Mouse (Mus musculus) hindbrain, embryonic 11.5 days (tissue): ENCODE results near the gene Arhgap25. TPM values are rescaled to one million over a fixed set of nuclear protein-coding genes. Genes with fewer than 3 reads are reported as not detected.

Source experiments
- ATAC-seq: fragments of 200-750 bp; cut with Nextera tagmentation; 2 replicates; pipeline ENCODE4 v1.8.0; 2017; ENCODE audit warnings: mild to moderate bottlenecking, moderate TSS enrichment, moderate library complexity; ENCODE audit not compliant: low FRiP score
- DNase-seq: peaks from one replicate; pipeline ENCODE4 v3.0.0-alpha.2; 2015; ENCODE audit warnings: low spot score
- H3K27ac ChIP-seq: fragments of 300-500 bp; sonication (generic); 2 replicates; pipeline ENCODE4 v1.5.1; 2014; ENCODE audit warnings: mild to moderate bottlenecking, low read depth, low read length
- H3K27me3 ChIP-seq: fragments of 300-500 bp; sonication (generic); 2 replicates; pipeline ENCODE4 v1.6.1; 2014; ENCODE audit warnings: mild to moderate bottlenecking, low read length, moderate library complexity, mixed read lengths; ENCODE audit not compliant: control insufficient read depth, insufficient read depth
- H3K36me3 ChIP-seq: fragments of 300-500 bp; sonication (generic); 2 replicates; pipeline ENCODE4 v1.6.1; 2014; ENCODE audit warnings: mild to moderate bottlenecking, low read length, moderate library complexity, mixed read lengths; ENCODE audit not compliant: control insufficient read depth, insufficient read depth
- H3K4me1 ChIP-seq: fragments of 300-500 bp; sonication (generic); replicated peaks from 2 replicates; pipeline ENCODE4 v1.6.1; 2014; ENCODE audit warnings: low read length, mixed read lengths; ENCODE audit not compliant: control insufficient read depth, insufficient read depth
- H3K4me2 ChIP-seq: fragments of 300-500 bp; sonication (generic); replicated peaks from 2 replicates; pipeline ENCODE4 v1.6.1; 2014; ENCODE audit warnings: mild to moderate bottlenecking, low read depth, low read length
- H3K4me3 ChIP-seq: fragments of 300-500 bp; sonication (generic); 2 replicates; pipeline ENCODE4 v1.5.1; 2014; ENCODE audit warnings: low read depth, low read length
- H3K9ac ChIP-seq: fragments of 300-500 bp; sonication (generic); 2 replicates; pipeline ENCODE4 v1.6.1; 2014; ENCODE audit warnings: low read depth, low read length
- H3K9me3 ChIP-seq: fragments of 300-500 bp; sonication (generic); 2 replicates; pipeline ENCODE4 v1.6.1; 2016; ENCODE audit warnings: low read length; ENCODE audit not compliant: control insufficient read depth
- WGBS: fragments of 180-500 bp; shearing (Covaris S2); extraction: QIAGEN DNeasy Blood & Tissue Kit; methylation state at CpG from one replicate; pipeline ENCODE4 v1.1.7; 2014; 5-methylcytosine and 5-hydroxymethylcytosine counted together
- polyA plus RNA-seq: library from polyadenylated mRNA; unstranded; fragments of >200 nt; fragmentation: Nextera tagmentation; extraction: Ambion mirVana; gene quantifications from 2 replicates; pipeline ENCODE4 v1.2.1, GENCODE M21; 2014

Gene Arhgap25
- polyA plus RNA-seq, 1 experiment from 2014 or later, result 3.2 TPM

DNA sequence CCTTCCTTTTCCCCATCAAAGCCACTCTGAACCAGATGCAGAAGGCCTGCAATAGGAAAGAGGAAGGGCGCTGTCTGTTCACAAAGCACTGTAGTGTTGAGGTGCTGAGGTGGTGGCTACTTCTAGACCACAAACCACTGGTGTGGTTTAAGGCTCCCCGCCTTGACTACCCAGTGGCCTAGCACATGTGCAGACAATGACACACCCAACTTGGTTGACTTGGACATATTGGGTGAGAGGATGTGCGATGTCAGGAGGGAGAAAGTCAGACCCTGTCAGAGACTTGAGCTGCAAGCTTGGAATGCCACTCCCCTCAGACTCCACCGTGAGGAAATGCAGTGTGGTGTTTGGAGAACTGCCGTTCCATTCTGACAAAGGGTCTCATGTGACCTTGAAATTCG is 8.1 kb upstream of the Arhgap25 start:
- Histone ChIP-seq H3K27me3 (no peaks in the 10 kb centered on the region), H3K9me3 (no peaks in the 10 kb centered on the region), H3K4me1 (0 out of 2 replicates have a peak, but pooled peaks cover 3% of the 10 kb centered on the region), H3K36me3 (no peaks in the 10 kb centered on the region), H3K9ac (no peak overlapping the region), H3K4me2 (no peak overlapping the region), H3K27ac (no peak overlapping the region), H3K4me3 (no peak overlapping the region)
- 88% methylated on average over 6 of the region's 6 CpGs for WGBS
- no peak for ATAC-seq
- DNase-seq, result no peak

DNA sequence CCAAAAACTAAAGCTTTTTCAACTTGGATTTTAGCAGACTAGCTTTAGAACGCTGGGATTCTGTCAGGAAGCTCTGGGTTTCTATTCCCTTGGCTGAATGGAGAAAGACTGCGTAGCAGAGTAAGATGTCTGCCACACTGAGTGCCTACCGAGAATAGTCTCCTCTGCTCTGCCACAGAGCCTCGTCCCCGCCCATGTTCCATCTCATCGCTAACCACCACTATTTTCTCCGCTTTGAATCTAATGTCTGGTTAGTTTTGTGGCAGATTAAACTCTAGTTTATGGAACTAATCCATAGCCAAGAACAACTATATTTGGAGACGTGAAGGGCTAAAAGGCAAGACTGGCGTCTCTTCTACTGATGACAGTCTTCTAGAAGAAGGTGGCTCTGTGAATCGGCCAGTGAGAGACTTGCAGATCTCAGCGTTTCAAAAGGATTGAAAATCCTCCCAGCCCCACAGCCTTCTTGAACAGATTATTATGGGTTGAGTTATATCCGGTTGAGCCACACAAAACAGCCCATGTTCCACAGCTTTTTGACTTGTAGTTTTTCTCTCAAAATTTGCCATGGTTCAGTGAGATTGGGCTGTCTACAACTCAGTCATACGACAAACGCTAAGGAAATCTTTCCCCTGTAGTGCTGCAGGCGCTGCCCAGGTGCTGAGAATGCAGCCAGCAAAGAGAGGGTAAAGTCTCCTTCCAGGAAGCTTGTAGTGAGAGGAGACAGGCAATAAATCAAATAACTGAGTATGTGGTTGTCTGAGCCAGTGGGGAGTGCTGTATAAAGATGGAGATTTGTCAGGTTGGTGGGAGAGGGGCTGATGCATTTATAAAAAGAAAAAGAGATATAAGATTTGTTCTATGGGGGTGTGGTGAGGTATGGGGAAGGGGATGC is 5.6 kb upstream of the Arhgap25 start:
- DNase-seq (no peak), ATAC-seq (no peak)
- 80% methylated on average over 15 of the region's 15 CpGs for WGBS
- Histone ChIP-seq H3K36me3 (no peaks in the 10 kb centered on the region), H3K27me3 (no peaks in the 10 kb centered on the region), H3K4me1 (0 out of 2 replicates have a peak, but pooled peaks cover 3% of the 10 kb centered on the region), H3K4me2 (no peak overlapping the region), H3K9ac (no peak overlapping the region), H3K27ac (no peak overlapping the region; the same call in 1 of the 2 replicates), H3K9me3 (no peaks in the 10 kb centered on the region), H3K4me3 (no peak overlapping the region)

DNA sequence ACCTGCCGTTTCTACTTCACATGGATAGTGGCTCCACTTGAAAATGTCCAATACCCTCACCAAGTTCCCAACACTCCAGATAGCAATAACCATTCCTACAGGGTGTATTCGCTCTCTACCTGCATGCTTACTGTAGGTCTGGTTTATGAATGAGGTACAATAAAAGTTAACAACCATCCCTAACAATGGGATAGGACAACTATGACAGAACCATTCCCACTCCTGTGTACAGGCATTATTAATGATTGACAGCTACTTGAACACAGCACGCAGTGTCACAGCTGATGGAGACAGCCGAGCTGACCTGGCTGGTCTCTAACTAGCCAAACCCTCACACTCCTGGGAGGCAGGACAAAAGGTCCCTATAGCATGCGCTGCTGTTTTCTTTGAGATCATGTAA is 4.6 kb upstream of the Arhgap25 start:
- no peak for DNase-seq
- no peak for ATAC-seq
- no peaks in the 10 kb centered on the region for H3K27me3 ChIP-seq
- 0 out of 2 replicates have a peak, but pooled peaks cover 3% of the 10 kb centered on the region for H3K4me1 ChIP-seq
- H3K9ac ChIP-seq, result no peak overlapping the region
- WGBS, result 73% methylated on average over 5 of the region's 5 CpGs
- H3K4me2 ChIP-seq, result no peak overlapping the region
- no peaks in the 10 kb centered on the region for H3K36me3 ChIP-seq
- H3K4me3 ChIP-seq, result no peak overlapping the region
- no peak overlapping the region for H3K27ac ChIP-seq
- H3K9me3 ChIP-seq, result no peaks in the 10 kb centered on the region

DNA sequence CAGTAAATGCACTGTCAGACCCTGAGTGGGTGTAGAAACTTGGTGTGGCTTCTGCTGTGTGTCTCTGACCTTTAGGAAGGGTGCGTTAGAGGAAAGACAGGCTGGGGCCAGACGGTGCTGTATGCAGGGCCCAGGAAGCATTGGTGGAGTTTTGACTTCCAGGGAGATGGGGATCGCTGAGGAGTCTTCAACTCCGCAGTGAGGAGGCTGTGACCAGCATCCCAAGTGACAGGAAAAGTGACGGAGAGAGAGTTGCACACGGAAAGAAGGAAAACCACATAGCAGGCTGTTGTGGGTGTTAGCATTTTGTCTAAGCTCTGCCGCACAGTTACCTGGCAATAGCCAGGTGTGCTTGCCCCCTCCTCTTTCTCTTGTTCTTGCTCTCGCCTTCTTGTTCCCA is 3.2 kb upstream of the Arhgap25 start:
- 0 out of 2 replicates have a peak, but pooled peaks cover 3% of the 10 kb centered on the region for H3K4me1 ChIP-seq

GRCm38 (mm10) chr6:87535651-87536050 is 2.6 kb upstream of the Arhgap25 start:
- H3K36me3 ChIP-seq, result no peaks in the 10 kb centered on the region
- no peak for ATAC-seq
- no peak overlapping the region for H3K4me2 ChIP-seq
- no peaks in the 10 kb centered on the region for H3K9me3 ChIP-seq
- no peak for DNase-seq
- no peaks in the 10 kb centered on the region for H3K27me3 ChIP-seq
- 74% methylated on average over 9 of the region's 9 CpGs for WGBS
- H3K27ac ChIP-seq, result no peak overlapping the region
- no peak overlapping the region for H3K4me3 ChIP-seq
- H3K9ac ChIP-seq, result no peak overlapping the region
- 0 out of 2 replicates have a peak, but pooled peaks cover 3% of the 10 kb centered on the region for H3K4me1 ChIP-seq

More for the DNA sequence above, 3.2 kb upstream of the Arhgap25 start:
- Histone ChIP-seq H3K9me3 (no peaks in the 10 kb centered on the region), H3K36me3 (no peaks in the 10 kb centered on the region), H3K27ac (no peak overlapping the region), H3K4me3 (no peak overlapping the region), H3K4me2 (no peak overlapping the region), H3K27me3 (no peaks in the 10 kb centered on the region), H3K9ac (no peak overlapping the region)
- WGBS, result 73% methylated on average over 8 of the region's 8 CpGs
- ATAC-seq (no peak), DNase-seq (no peak)

DNA sequence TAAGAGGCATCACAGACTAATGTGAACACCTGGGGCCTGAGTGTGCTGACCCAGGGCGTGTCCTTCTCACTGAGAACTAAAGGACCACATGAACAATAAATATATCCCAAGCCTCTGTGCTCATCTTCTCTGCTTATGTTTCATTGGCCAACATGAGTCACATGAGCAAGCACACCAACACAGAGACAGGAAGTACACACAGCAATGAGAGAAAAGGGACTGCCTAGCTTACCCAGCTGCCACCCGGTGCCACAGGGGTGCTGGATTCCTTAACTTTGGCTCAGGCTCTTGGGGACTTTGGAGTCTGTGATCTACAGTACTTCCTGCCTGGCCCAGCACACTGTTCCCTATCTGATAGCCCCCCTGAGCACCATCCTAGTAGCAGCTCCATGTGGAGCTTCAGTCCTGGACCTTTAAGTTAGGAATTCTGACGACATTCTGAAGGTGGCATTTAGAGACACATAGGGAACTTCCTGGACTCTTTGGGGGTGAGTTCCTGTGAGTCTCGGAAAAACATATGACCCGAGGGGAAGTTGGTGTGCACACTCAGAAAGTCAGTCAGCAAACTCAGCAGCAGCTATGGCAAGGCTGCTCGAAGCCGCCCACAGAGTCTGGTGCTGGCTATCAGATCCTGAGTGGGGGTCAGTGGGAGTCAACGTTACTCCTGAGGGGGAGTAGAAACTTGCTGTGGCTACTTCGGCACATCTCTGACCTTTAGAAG is 2.0 kb upstream of the Arhgap25 start:
- no peak overlapping the region for H3K4me2 ChIP-seq
- no peaks in the 10 kb centered on the region for H3K4me1 ChIP-seq
- H3K9ac ChIP-seq, result no peak overlapping the region
- WGBS, result 81% methylated on average over 9 of the region's 9 CpGs
- no peaks in the 10 kb centered on the region for H3K27me3 ChIP-seq
- DNase-seq (no peak), ATAC-seq (no peak)
- no peak overlapping the region for H3K4me3 ChIP-seq
- no peak overlapping the region for H3K27ac ChIP-seq
- no peaks in the 10 kb centered on the region for H3K9me3 ChIP-seq
- H3K36me3 ChIP-seq, result no peaks in the 10 kb centered on the region

DNA sequence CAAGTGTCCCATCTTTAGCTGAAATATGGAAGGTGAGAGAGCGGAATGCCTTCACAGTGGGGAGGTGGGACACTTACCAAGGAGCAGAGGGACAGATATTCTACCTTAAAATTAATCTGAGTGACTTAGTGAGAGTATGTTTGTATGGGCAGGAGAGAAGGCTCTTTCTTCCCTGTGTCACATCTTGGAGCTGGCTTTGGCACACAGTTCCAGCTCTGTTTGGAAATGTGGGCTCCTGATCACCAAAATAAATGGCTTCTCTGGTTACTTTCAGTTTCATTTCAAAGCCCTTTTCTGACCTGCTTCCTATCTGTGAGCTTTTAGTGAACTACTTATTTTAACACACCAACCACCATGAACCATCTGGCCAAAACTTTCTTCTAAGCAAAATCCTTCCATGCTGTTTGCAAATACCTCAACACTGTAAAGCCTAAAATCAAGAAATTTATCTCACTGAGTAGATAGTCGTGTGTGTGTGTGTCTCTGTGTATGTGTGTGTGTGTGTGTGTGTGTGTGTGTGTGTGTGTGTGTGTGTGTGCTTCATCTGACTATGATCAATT is 1.5 kb downstream of the Arhgap25 start:
- Histone ChIP-seq H3K27me3 (no peaks in the 10 kb centered on the region), H3K36me3 (no peaks in the 10 kb centered on the region), H3K27ac (no peak overlapping the region), H3K9ac (no peak overlapping the region), H3K4me1 (no peaks in the 10 kb centered on the region), H3K4me2 (no peak overlapping the region), H3K4me3 (no peak overlapping the region), H3K9me3 (no peaks in the 10 kb centered on the region)
- DNase-seq (no peak), ATAC-seq (no peak)
- 92% methylated on average over 2 of the region's 2 CpGs for WGBS

DNA sequence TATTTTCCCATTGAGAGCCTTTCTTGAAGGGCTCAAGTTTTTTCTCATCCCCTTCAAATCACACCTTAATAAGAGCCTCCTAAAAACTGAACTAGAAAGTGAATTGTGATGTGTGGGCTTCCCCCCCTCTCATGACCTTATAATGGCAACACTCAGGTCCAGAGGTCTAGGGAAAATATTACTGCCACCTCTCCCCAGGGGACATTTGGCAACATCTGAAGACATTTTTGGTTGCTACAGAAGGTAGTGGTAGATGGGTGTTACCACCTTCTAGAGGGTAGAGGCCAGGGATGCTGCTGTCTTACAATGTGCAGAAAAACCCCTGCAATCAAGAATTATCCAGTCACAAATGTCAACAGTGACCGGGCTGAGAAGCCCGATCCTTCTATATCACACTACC is 2.7 kb downstream of the Arhgap25 start:
- Histone ChIP-seq H3K9me3 (no peaks in the 10 kb centered on the region), H3K36me3 (no peaks in the 10 kb centered on the region), H3K4me1 (no peaks in the 10 kb centered on the region), H3K9ac (no peak overlapping the region), H3K4me2 (no peak overlapping the region), H3K27ac (no peak overlapping the region), H3K27me3 (no peaks in the 10 kb centered on the region), H3K4me3 (no peak overlapping the region)
- ATAC-seq, result no peak
- no peak for DNase-seq
- 88% methylated on average over 2 of the region's 2 CpGs for WGBS
